Mouse (Mus musculus): Measurements from ENCODE around the gene Cpsf4l. TPM values are rescaled to one million over a fixed set of nuclear protein-coding genes. Genes with fewer than 3 reads are reported as not detected.

Gene Cpsf4l
- polyA plus RNA-seq, 1 experiment: 0.84 TPM

DNA sequence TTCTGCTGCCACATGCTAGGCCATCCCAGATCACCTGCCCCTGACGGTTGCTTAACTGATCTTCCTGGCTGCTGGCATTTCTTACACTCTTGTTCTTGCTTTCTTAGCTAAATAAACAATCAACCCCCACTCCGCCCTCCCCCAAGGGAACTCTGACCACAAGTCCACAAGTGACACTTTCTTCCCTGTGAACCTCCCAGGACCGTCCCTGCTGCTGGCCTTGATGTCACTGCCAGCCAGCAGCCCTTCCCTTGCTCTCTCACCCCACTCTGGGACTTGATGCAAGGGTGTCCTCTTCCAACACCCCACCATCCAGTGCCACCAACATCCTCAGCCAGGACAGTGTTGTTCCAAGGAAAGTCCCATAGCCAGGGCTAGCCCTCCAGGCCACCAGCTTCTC is 21.1 kb upstream of the Cpsf4l start:
- no peak for DNase-seq
- no peak for TF ChIP-seq POLR2A (IDR thresholded peaks at IDR 0.05; ENCODE audit: control insufficient read depth, extremely low read depth, insufficient read depth, low read length, poor library complexity)
- TF ChIP-seq CTCF (IDR thresholded peaks at IDR 0.05; ENCODE audit: borderline replicate concordance, control insufficient read depth, extremely low read depth, insufficient read depth, low read length, poor library complexity): no peak
- Histone ChIP-seq H3K36me3 (ENCODE audit: control insufficient read depth, insufficient read depth, low read length) (peaks cover 5% of the 10 kb centered on the region; the same call in 1 of the 2 replicates), H3K4me3 (ENCODE audit: control insufficient read depth, insufficient read depth, low read length) (no peak overlapping the region), H3K27ac (ENCODE audit: control insufficient read depth, insufficient read depth, low read length) (no peak overlapping the region), H3K27me3 (ENCODE audit: control insufficient read depth, insufficient read depth, low read length) (no peaks in the 10 kb centered on the region), H3K4me1 (replicated peaks; ENCODE audit: control insufficient read depth, insufficient read depth, low read length) (peaks cover 8% of the 10 kb centered on the region; the same call in 1 of the 2 replicates)
- 90% methylated on average over 3 of the region's 3 CpGs for WGBS

DNA sequence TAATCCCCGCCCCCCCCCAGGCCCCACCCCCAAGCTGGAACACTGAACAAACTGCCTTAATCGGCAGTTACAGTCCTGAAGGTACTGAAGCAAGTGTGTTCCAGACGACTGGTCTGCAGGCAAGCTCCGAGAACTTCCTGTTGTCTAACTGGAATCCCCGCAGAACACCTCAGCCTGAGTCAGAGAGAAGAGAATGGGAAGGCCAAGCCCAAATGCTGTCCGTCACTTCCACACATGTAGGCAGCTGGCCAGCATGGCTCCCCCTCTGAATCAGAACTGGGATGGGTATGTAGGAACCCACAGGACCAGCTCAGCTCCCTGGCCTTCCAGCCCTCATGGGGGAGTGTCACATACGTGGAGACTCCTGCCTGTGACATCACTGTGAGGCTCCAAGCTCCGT is 20.1 kb upstream of the Cpsf4l start:
- Histone ChIP-seq H3K27ac (ENCODE audit: control insufficient read depth, insufficient read depth, low read length) (no peak overlapping the region), H3K27me3 (ENCODE audit: control insufficient read depth, insufficient read depth, low read length) (no peaks in the 10 kb centered on the region), H3K4me3 (ENCODE audit: control insufficient read depth, insufficient read depth, low read length) (no peak overlapping the region), H3K36me3 (ENCODE audit: control insufficient read depth, insufficient read depth, low read length) (peaks cover 5% of the 10 kb centered on the region; the same call in 1 of the 2 replicates), H3K4me1 (replicated peaks; ENCODE audit: control insufficient read depth, insufficient read depth, low read length) (peaks cover 8% of the 10 kb centered on the region; the same call in 1 of the 2 replicates)
- 85% methylated on average over 8 of the region's 8 CpGs for WGBS
- no peak for TF ChIP-seq CTCF (IDR thresholded peaks at IDR 0.05; ENCODE audit: borderline replicate concordance, control insufficient read depth, extremely low read depth, insufficient read depth, low read length, poor library complexity)
- TF ChIP-seq POLR2A (IDR thresholded peaks at IDR 0.05; ENCODE audit: control insufficient read depth, extremely low read depth, insufficient read depth, low read length, poor library complexity): no peak
- no peak for DNase-seq

DNA sequence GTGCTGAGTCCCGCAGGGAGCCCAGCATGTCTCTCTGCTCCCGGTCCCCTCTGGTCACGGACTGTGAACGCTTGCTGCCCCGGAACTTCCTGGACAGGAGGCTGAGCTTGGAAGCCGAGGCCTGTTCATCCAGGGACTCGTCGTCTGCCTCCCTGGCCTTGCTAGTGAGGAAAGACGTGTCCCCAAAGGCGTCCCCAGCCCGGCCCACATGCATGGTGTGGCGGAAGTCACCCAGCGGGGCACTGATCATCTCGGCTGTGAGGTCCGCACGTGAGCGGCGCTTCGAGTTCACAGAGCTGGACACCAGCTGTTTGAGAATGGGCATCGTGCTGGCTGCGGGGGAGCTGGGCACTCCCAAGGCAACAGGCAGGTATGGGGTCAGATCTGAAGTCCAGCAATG is 19.4 kb upstream of the Cpsf4l start:
- no peak for DNase-seq
- Histone ChIP-seq H3K27ac (ENCODE audit: control insufficient read depth, insufficient read depth, low read length) (no peak overlapping the region), H3K4me1 (replicated peaks; ENCODE audit: control insufficient read depth, insufficient read depth, low read length) (peaks cover 8% of the 10 kb centered on the region; the same call in 1 of the 2 replicates), H3K4me3 (ENCODE audit: control insufficient read depth, insufficient read depth, low read length) (no peak overlapping the region), H3K27me3 (ENCODE audit: control insufficient read depth, insufficient read depth, low read length) (no peaks in the 10 kb centered on the region), H3K36me3 (ENCODE audit: control insufficient read depth, insufficient read depth, low read length) (peaks cover 5% of the 10 kb centered on the region; the same call in 1 of the 2 replicates)
- no peak for TF ChIP-seq POLR2A (IDR thresholded peaks at IDR 0.05; ENCODE audit: control insufficient read depth, extremely low read depth, insufficient read depth, low read length, poor library complexity)
- no peak for TF ChIP-seq CTCF (IDR thresholded peaks at IDR 0.05; ENCODE audit: borderline replicate concordance, control insufficient read depth, extremely low read depth, insufficient read depth, low read length, poor library complexity)
- 96% methylated on average over 21 of the region's 21 CpGs for WGBS

GRCm38 (mm10) chr11:113727992-113728391 is 18.2 kb upstream of the Cpsf4l start:
- Histone ChIP-seq H3K27me3 (ENCODE audit: control insufficient read depth, insufficient read depth, low read length) (no peaks in the 10 kb centered on the region), H3K4me3 (ENCODE audit: control insufficient read depth, insufficient read depth, low read length) (no peak overlapping the region), H3K27ac (ENCODE audit: control insufficient read depth, insufficient read depth, low read length) (no peak overlapping the region), H3K4me1 (replicated peaks; ENCODE audit: control insufficient read depth, insufficient read depth, low read length) (no peaks in the 10 kb centered on the region), H3K36me3 (ENCODE audit: control insufficient read depth, insufficient read depth, low read length) (peaks cover 5% of the 10 kb centered on the region; the same call in 1 of the 2 replicates)
- no peak for DNase-seq
- no peak for TF ChIP-seq POLR2A (IDR thresholded peaks at IDR 0.05; ENCODE audit: control insufficient read depth, extremely low read depth, insufficient read depth, low read length, poor library complexity)
- TF ChIP-seq CTCF (IDR thresholded peaks at IDR 0.05; ENCODE audit: borderline replicate concordance, control insufficient read depth, extremely low read depth, insufficient read depth, low read length, poor library complexity): no peak
- WGBS: 91% methylated on average over 6 of the region's 6 CpGs

GRCm38 (mm10) chr11:113726994-113727888 is 17.4 kb upstream of the Cpsf4l start:
- no peak overlapping the region for H3K27ac ChIP-seq (ENCODE audit: control insufficient read depth, insufficient read depth, low read length)
- DNase-seq: no peak
- WGBS: 94% methylated on average over 14 of the region's 14 CpGs
- H3K27me3 ChIP-seq (ENCODE audit: control insufficient read depth, insufficient read depth, low read length): no peaks in the 10 kb centered on the region
- TF ChIP-seq POLR2A (IDR thresholded peaks at IDR 0.05; ENCODE audit: control insufficient read depth, extremely low read depth, insufficient read depth, low read length, poor library complexity): no peak
- TF ChIP-seq CTCF (IDR thresholded peaks at IDR 0.05; ENCODE audit: borderline replicate concordance, control insufficient read depth, extremely low read depth, insufficient read depth, low read length, poor library complexity): no peak
- H3K36me3 ChIP-seq (ENCODE audit: control insufficient read depth, insufficient read depth, low read length): peaks cover 5% of the 10 kb centered on the region; the same call in 1 of the 2 replicates
- H3K4me1 ChIP-seq (replicated peaks; ENCODE audit: control insufficient read depth, insufficient read depth, low read length): no peaks in the 10 kb centered on the region
- H3K4me3 ChIP-seq (ENCODE audit: control insufficient read depth, insufficient read depth, low read length): no peak overlapping the region

DNA sequence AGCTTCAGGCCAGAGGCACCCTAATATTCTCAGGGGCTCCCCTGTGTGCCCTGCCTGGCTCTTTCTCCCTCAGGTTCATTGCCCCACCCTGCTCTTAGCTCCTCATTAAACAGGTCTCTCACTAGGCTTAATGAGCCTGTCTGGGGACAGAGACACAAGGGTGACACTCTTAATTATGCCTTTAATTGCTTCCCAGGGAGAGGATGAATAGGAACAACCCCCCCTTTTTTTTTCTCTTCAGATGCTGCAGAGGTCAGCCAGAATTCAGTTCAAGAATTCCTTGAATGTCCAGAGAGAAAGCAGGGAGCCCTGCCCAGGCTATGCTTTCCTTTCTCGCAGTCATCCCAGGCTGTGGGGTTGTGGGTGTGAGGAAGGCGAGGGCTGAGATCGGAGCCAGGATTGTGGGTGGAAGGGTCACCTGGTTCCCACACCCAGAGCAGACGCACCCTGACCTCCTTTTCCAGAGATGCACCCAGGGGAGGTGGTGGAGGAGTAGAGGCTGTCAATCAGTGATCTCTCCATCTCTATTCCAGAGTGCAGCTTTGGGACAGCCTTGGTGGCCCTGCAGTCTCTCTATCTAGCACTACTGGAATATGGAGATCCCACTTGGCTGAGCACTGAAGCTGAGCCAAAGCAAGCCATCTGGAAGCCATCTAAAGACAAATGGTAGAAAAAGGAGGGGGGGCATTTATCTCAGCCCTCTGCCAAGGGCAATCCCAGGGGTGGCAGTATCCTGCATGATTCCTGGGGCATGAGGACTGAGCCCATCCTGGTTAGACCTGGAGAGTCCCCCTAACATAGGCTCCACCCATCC is 15.6 kb upstream of the Cpsf4l start:
- H3K4me1 ChIP-seq (replicated peaks; ENCODE audit: control insufficient read depth, insufficient read depth, low read length): no peaks in the 10 kb centered on the region
- DNase-seq: no peak
- no peak overlapping the region for H3K27ac ChIP-seq (ENCODE audit: control insufficient read depth, insufficient read depth, low read length)
- no peak overlapping the region for H3K4me3 ChIP-seq (ENCODE audit: control insufficient read depth, insufficient read depth, low read length)
- H3K27me3 ChIP-seq (ENCODE audit: control insufficient read depth, insufficient read depth, low read length): no peaks in the 10 kb centered on the region
- no peak for TF ChIP-seq CTCF (IDR thresholded peaks at IDR 0.05; ENCODE audit: borderline replicate concordance, control insufficient read depth, extremely low read depth, insufficient read depth, low read length, poor library complexity)
- TF ChIP-seq POLR2A (IDR thresholded peaks at IDR 0.05; ENCODE audit: control insufficient read depth, extremely low read depth, insufficient read depth, low read length, poor library complexity): no peak
- WGBS: 93% methylated on average over 4 of the region's 4 CpGs
- H3K36me3 ChIP-seq (ENCODE audit: control insufficient read depth, insufficient read depth, low read length): peaks cover 5% of the 10 kb centered on the region; the same call in 1 of the 2 replicates
